In genomic region chr1:136259893-136260634, GRCm38 (mm10) we compare ENCODE assay signal across 8 mouse cellular contexts. TPM values are rescaled to one million over a fixed set of nuclear protein-coding genes. Genes with fewer than 3 reads are reported as not detected.
A peak's percentile ranks its signal among the peaks of the same experiment; 100 is the strongest.
DNase-seq lines count a peak whose midpoint lies in the region; ATAC-seq and TF ChIP-seq lines count a peak whose summit lies in the region.

No protein-coding gene starts in this region.

- H3K9me3 ChIP-seq in heart, embryonic 12.5 days (replicated peaks): no peaks in the 10 kb centered on the region
- H3K9me3 ChIP-seq in kidney, embryonic 16.5 days (ENCODE audit: low read length): no peaks in the 10 kb centered on the region
- no peaks in the 10 kb centered on the region for H3K9me3 ChIP-seq in liver, embryonic 11.5 days (ENCODE audit: control insufficient read depth, low read length)
- no peaks in the 10 kb centered on the region for H3K9me3 ChIP-seq in neural tube, embryonic 13.5 days

- 1% methylated on average over 94 of the region's 95 CpGs for WGBS in spleen, adult 2 months
- under 1% methylated on average over 95 of the region's 95 CpGs for WGBS in heart, embryonic 12.5 days
- WGBS in kidney, embryonic 16.5 days: under 1% methylated on average over 89 of the region's 95 CpGs
- WGBS in liver, embryonic 11.5 days: 1% methylated on average over 94 of the region's 95 CpGs
- WGBS in neural tube, embryonic 13.5 days: under 1% methylated on average over 71 of the region's 95 CpGs

- DNase-seq in spleen, adult 2 months (ENCODE audit: low read depth in 1 of 2, low spot score in 2 of 2): no peak
- DNase-seq in spleen, postnatal 36 days (ENCODE audit: low spot score in 2 of 2): no peak
- DNase-seq in fibroblast of lung, adult 2 months (ENCODE audit: low read depth): peak; percentile 19
- DNase-seq in liver, embryonic 11.5 days (ENCODE audit: low spot score): peak; percentile 38
- peak; percentile 35 for DNase-seq in thymus, postnatal 25 days

- no peaks in the 10 kb centered on the region for H3K36me3 ChIP-seq in spleen, adult 2 months (ENCODE audit: control insufficient read depth, insufficient read depth, low read length)
- H3K36me3 ChIP-seq in heart, embryonic 12.5 days: no peaks in the 10 kb centered on the region
- H3K36me3 ChIP-seq in kidney, embryonic 16.5 days (ENCODE audit: insufficient read depth, low read length): no peaks in the 10 kb centered on the region
- H3K36me3 ChIP-seq in liver, embryonic 11.5 days (ENCODE audit: control insufficient read depth, insufficient read depth, low read length): no peaks in the 10 kb centered on the region
- H3K36me3 ChIP-seq in neural tube, embryonic 13.5 days: no peaks in the 10 kb centered on the region

- TF ChIP-seq POLR2A in spleen, adult 2 months (IDR thresholded peaks at IDR 0.05; ENCODE audit: low read depth, low read length): no peak

- peaks cover 14% of the 10 kb centered on the region for H3K4me1 ChIP-seq in spleen, adult 2 months (ENCODE audit: control insufficient read depth, insufficient read depth, insufficient read length)
- peaks cover 27% of the 10 kb centered on the region for H3K4me1 ChIP-seq in heart, embryonic 12.5 days (replicated peaks)
- peaks cover 12% of the 10 kb centered on the region for H3K4me1 ChIP-seq in kidney, embryonic 16.5 days (ENCODE audit: insufficient read depth, low read length)
- H3K4me1 ChIP-seq in liver, embryonic 11.5 days (replicated peaks; ENCODE audit: control insufficient read depth, insufficient read depth, low read length): peaks cover 6% of the 10 kb centered on the region; the same call in 1 of the 2 replicates
- peaks cover 27% of the 10 kb centered on the region for H3K4me1 ChIP-seq in neural tube, embryonic 13.5 days (replicated peaks)

- peak overlapping the region; percentile 72 for H3K9ac ChIP-seq in heart, embryonic 12.5 days
- peak overlapping the region; percentile 59 for H3K9ac ChIP-seq in kidney, embryonic 16.5 days (replicated peaks; ENCODE audit: low read length)
- no peak overlapping the region for H3K9ac ChIP-seq in liver, embryonic 11.5 days (ENCODE audit: low read depth, low read length)
- peak overlapping the region; percentile 74 for H3K9ac ChIP-seq in neural tube, embryonic 13.5 days

- peak; percentile 66 for ATAC-seq in heart, embryonic 12.5 days (ENCODE audit: insufficient number of reproducible peaks, low FRiP score)
- ATAC-seq in kidney, embryonic 16.5 days (ENCODE audit: low FRiP score, low TSS enrichment): peak; percentile 81
- ATAC-seq in liver, embryonic 11.5 days (replicated peaks; ENCODE audit: low FRiP score): peak; percentile 35; the same call in 1 of the 2 replicates
- ATAC-seq in neural tube, embryonic 13.5 days (ENCODE audit: low read depth): peak; percentile 89

- TF ChIP-seq CTCF in spleen, adult 2 months (IDR thresholded peaks at IDR 0.05; ENCODE audit: extremely low read depth, insufficient read depth, insufficient read length, insufficient replicate concordance): no peak

- no peak overlapping the region for H3K27ac ChIP-seq in spleen, adult 2 months (ENCODE audit: insufficient read depth, low read length)
- H3K27ac ChIP-seq in heart, embryonic 12.5 days (ENCODE audit: poor library complexity, severe bottlenecking): no peak overlapping the region
- no peak overlapping the region for H3K27ac ChIP-seq in kidney, embryonic 16.5 days (ENCODE audit: low read length)
- H3K27ac ChIP-seq in liver, embryonic 11.5 days (ENCODE audit: low read depth, low read length): no peak overlapping the region
- 0 out of 2 replicates have a peak overlapping the region, but pooled peaks have one; percentile 1 for H3K27ac ChIP-seq in neural tube, embryonic 13.5 days (replicated peaks)

- peaks cover 14% of the 10 kb centered on the region for H3K27me3 ChIP-seq in spleen, adult 2 months (ENCODE audit: control insufficient read depth, insufficient read depth, low read length)
- H3K27me3 ChIP-seq in heart, embryonic 12.5 days (replicated peaks): peaks cover 82% of the 10 kb centered on the region
- H3K27me3 ChIP-seq in kidney, embryonic 16.5 days (ENCODE audit: insufficient read depth, low read length): peaks cover 68% of the 10 kb centered on the region
- H3K27me3 ChIP-seq in liver, embryonic 11.5 days (replicated peaks; ENCODE audit: control insufficient read depth, insufficient read depth, low read length): peaks cover 63% of the 10 kb centered on the region
- H3K27me3 ChIP-seq in neural tube, embryonic 13.5 days: peaks cover 64% of the 10 kb centered on the region

- H3K4me3 ChIP-seq in spleen, adult 2 months (ENCODE audit: extremely low read depth, insufficient read depth, insufficient read length): peak overlapping the region; percentile 17; the same call in 1 of the 2 replicates
- H3K4me3 ChIP-seq in heart, embryonic 12.5 days: peak overlapping the region; percentile 60
- peak overlapping the region; percentile 58 for H3K4me3 ChIP-seq in kidney, embryonic 16.5 days (ENCODE audit: low read length)
- H3K4me3 ChIP-seq in liver, embryonic 11.5 days (ENCODE audit: low read depth, low read length): peak overlapping the region; percentile 54
- H3K4me3 ChIP-seq in neural tube, embryonic 13.5 days: peak overlapping the region; percentile 52

- H3K4me2 ChIP-seq in heart, embryonic 12.5 days: peak overlapping the region; percentile 99
- peak overlapping the region; percentile 94 for H3K4me2 ChIP-seq in kidney, embryonic 16.5 days (replicated peaks; ENCODE audit: low read depth, low read length)
- peak overlapping the region; percentile 80 for H3K4me2 ChIP-seq in liver, embryonic 11.5 days
- peak overlapping the region; percentile 79 for H3K4me2 ChIP-seq in neural tube, embryonic 13.5 days

RNA-seq across cellular contexts. Expression of gene Gpr25, which starts 0.6 kb away (rescaled TPM):
- 3.1 and 6.8 TPM in 2 replicates for polyA plus RNA-seq in spleen, adult 2 months (2012; rRNA removed)
- not detected in 2 replicates for polyA plus RNA-seq in heart, embryonic 12.5 days (2016; fragmentation: Nextera tagmentation; extraction: Ambion mirVana)
- polyA plus RNA-seq in kidney, embryonic 16.5 days (2015; fragmentation: Nextera tagmentation; extraction: Ambion mirVana): not detected in 2 replicates
- polyA plus RNA-seq in liver, embryonic 11.5 days (2014; fragmentation: Nextera tagmentation; extraction: Ambion mirVana): not detected in 2 replicates
- 0.29 TPM in 2 replicates for polyA plus RNA-seq in neural tube, embryonic 13.5 days (2015; fragmentation: Nextera tagmentation; extraction: Ambion mirVana)

RNA-seq across cellular contexts. Expression of gene Inava, which starts 26.0 kb away (rescaled TPM):
- polyA plus RNA-seq in spleen, adult 2 months (2012; rRNA removed): 0.15 and 0.32 TPM in 2 replicates
- 1.3 and 1.6 TPM in 2 replicates for polyA plus RNA-seq in heart, embryonic 12.5 days (2016; fragmentation: Nextera tagmentation; extraction: Ambion mirVana)
- polyA plus RNA-seq in kidney, embryonic 16.5 days (2015; fragmentation: Nextera tagmentation; extraction: Ambion mirVana): 20.2 and 22.2 TPM in 2 replicates
- polyA plus RNA-seq in liver, embryonic 11.5 days (2014; fragmentation: Nextera tagmentation; extraction: Ambion mirVana): 3.1 and 3.2 TPM in 2 replicates
- 3.1 and 3.6 TPM in 2 replicates for polyA plus RNA-seq in neural tube, embryonic 13.5 days (2015; fragmentation: Nextera tagmentation; extraction: Ambion mirVana)

RNA-seq across cellular contexts. Expression of gene Mroh3, which starts 47.4 kb away (rescaled TPM):
- not detected in 2 replicates for polyA plus RNA-seq in spleen, adult 2 months (2012; rRNA removed)
- not detected in 2 replicates for polyA plus RNA-seq in heart, embryonic 12.5 days (2016; fragmentation: Nextera tagmentation; extraction: Ambion mirVana)
- polyA plus RNA-seq in kidney, embryonic 16.5 days (2015; fragmentation: Nextera tagmentation; extraction: Ambion mirVana): 0.17 and 0.40 TPM in 2 replicates
- not detected in 2 replicates for polyA plus RNA-seq in liver, embryonic 11.5 days (2014; fragmentation: Nextera tagmentation; extraction: Ambion mirVana)
- not detected in 2 replicates for polyA plus RNA-seq in neural tube, embryonic 13.5 days (2015; fragmentation: Nextera tagmentation; extraction: Ambion mirVana)

Comparison
In these comparisons a context has a peak if more than half of its experiments do, and no peak if none do; other contexts are left out.
1. DNase-seq: peak in fibroblast of lung, adult 2 months (single experiment), liver, embryonic 11.5 days (single experiment) and thymus, postnatal 25 days (single experiment); none in spleen, adult 2 months (0 of 2) and spleen, postnatal 36 days (0 of 2).
2. ATAC-seq: peak in every context shown above with its lines; median percentile 89 in neural tube, embryonic 13.5 days; 81 in kidney, embryonic 16.5 days; 66 in heart, embryonic 12.5 days; 35 in liver, embryonic 11.5 days.
3. Peak in every context shown above with its lines, with median percentiles within 50 percentile points of each other: H3K4me3 ChIP-seq and H3K4me2 ChIP-seq.